Mouse (Mus musculus): Measurements from ENCODE around the gene Miga2.
A peak's percentile ranks its signal among the peaks of the same experiment; 100 is the strongest.

Miga2 gene

GRCm38 (mm10) chr2:30363773-30364650, at the start of gene Miga2:
TSS of gene Miga2 (plus strand) at chr2:30364233.
- peak; percentile 100 for DNase-seq (ENCODE audit: low read depth, low spot score)

- DNase-seq (ENCODE audit: low read depth, low spot score), result peak; percentile 46
These were observed 47.9 kb upstream of the Miga2 start for GRCm38 (mm10) chr2:30316136-30316535.

DNA sequence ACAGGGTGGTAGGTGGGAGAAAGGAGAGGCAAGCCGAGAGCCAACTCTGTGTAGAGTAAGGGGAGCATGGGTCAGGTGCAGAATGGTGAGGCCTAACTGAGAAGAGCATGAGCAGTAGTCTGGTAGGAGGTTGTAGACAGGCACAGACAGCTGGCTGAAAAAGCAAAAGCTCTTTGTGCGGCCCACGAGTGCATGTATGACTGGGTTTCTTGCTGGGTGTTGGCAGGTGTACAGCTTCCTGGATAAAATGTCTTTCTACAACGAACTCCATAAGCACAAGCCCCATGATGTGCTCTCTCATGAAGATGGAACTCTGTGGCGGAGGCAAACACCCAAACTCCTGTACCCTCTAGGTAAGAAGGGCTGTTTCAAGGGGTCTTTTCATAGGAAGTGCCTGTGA, 47.1 kb upstream of the Miga2 start:
- DNase-seq (ENCODE audit: low read depth, low spot score), result no peak

DNA sequence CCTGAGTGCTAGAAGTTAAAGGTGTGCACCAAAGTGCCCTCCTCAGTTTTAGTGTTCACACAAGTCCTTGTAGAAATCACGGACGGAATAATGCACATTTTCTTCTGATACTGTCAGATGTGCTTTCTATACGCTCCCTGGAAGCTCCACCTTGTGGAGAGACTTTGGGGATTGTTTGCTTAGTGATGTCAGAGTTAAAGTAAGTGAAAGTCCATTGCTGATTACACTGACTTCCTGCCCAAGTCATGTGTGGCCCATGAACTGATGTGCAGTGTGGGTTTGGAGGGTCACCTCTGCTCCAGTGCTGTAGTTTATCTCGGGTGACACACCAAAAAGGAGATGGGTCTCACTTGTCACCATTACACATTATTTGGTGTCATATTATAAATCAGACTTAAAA, 44.8 kb upstream of the Miga2 start:
- DNase-seq (ENCODE audit: low read depth, low spot score), result no peak

- DNase-seq (ENCODE audit: low read depth, low spot score), result no peak
These were observed 40.9 kb upstream of the Miga2 start for GRCm38 (mm10) chr2:30323111-30323510.

DNA sequence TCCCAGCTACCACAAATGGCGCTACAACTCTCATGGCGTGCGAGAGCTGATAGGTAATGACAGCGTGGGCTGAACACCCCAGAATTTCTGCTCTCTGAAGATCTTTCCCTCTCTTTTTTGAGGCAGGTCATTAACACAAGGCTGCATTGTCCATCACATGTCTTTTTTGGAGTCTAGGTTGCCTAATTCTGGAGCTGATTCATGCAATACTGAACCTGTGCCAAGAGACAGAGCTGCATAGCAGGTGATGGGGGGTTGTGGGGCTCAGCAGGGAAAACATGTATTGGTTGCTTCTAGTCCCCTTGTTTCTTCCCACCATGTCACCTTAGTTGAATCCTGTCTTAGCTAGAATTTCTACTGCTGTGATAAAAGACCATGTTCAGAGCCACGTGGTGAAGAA, 38.7 kb upstream of the Miga2 start:
- no peak for DNase-seq (ENCODE audit: low read depth, low spot score)

DNA sequence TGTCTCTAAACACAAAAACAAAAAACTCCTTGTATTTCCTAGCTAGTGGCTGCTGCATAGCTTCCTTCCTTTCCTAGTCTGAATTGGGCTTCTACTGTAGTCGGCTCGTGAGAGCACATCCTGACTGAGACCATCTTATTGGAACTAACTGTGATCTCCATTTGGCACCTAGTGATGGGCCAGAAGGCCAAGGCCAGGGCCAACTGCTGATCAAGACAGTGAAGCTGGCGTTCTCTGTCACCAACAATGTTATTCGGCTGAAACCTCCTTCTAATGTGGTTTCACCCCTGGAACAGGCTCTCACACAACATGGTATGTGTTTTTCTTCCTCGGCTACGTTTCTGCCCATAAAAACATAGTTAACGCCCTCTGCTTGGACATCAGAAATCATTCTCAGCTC, 36.8 kb upstream of the Miga2 start:
- DNase-seq (ENCODE audit: low read depth, low spot score), result no peak

DNA sequence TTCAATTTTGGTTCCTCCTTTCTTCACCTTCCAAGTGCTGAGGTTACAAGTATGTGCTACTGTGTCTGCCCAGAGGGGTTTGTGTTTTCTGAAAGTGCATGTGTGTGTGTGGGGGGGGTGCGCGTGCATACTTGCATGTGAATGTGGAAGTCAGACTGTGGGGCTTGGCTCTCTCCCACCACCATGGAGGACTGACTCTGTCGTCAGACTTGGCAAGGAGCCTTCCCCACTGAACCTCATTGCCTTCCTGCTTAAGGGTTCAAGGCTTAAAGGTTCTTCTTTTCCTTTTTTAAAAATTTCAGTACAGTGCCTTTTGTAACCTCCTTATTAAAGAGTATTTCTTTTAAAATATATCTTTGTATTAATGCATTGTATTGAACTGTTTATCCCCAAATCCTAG, 35.2 kb upstream of the Miga2 start:
- DNase-seq (ENCODE audit: low read depth, low spot score), result no peak

GRCm38 (mm10) chr2:30335324-30335723, 28.7 kb upstream of the Miga2 start:
- peak; percentile 90 for DNase-seq (ENCODE audit: low read depth, low spot score)

DNA sequence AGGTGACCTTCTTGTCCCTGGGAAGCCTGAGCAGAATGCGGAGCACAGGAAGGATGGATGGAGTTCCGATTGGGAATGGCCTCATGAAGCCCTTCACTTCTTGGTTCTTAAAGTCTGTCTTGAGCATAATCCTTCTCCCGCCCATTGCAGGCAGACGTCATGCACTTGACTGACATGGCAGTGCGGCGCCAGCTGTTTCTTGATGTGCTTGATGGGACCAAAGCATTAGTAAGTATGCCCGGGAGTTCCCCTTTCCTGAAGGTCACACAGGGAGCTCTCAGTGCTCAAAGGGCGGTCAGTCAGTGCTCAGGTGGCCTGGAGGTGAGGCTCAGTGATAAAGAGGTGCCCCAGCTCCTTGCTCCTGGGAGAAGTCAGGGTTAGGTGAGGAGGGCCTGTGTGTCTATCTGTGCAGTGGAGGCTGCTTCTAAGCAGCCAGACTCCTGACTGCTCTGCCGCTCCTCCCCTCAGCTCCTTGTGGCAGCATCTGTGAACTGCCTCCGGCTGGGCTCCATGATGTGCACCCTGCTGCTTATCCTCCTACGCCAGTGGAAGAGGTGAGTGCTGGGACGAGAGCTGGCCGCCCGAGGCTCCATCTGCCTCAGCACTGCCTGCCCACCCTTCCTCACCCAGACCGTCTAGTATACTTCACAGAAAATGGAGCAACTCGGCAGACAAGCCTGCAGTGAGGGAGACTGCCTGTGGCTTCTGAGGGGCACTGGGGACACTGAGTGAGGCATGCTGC, 27.7 kb upstream of the Miga2 start:
- DNase-seq (ENCODE audit: low read depth, low spot score), result peak; percentile 75

GRCm38 (mm10) chr2:30337179-30337578, 26.9 kb upstream of the Miga2 start:
- DNase-seq (ENCODE audit: low read depth, low spot score), result no peak

DNA sequence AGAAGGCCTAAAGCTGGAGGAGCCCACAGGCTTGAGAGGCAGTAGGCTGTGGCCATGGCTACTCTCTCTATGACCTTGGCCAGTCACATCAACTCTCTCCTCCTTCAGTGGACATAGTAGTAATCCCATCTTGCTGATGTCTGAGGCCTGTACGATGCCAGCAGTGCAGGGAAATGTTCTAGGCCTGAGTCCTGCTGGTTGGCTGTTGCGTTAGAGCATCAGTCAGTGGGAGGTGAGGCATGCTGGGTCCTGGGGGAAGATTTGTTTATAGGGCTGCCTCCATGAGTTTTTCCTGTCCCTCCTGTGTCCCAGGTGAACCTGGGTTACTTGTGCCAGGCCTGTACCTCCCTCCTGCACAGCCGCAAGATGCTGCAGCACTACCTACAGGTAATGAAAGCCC, 22.0 kb upstream of the Miga2 start:
- no peak for DNase-seq (ENCODE audit: low read depth, low spot score)

DNA sequence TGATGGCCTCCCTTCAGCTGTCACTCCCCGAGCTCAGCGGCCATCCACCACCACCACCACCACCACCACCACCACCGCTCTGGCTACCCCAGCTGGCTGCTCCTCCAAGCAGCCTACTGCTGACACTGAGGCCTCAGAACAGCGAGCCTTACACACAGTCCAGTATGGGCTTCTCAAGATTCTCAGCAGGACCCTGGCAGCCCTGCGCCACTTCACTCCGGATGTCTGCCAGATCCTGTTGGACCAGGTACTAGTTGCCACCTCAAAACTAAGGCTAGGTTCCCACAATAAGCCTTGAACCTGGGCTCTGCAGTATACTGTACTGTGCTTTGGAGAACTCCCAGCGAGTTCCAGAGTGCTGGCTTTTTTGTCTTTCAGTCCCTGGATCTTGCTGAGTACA, 21.5 kb upstream of the Miga2 start:
- DNase-seq (ENCODE audit: low read depth, low spot score), result no peak

DNA sequence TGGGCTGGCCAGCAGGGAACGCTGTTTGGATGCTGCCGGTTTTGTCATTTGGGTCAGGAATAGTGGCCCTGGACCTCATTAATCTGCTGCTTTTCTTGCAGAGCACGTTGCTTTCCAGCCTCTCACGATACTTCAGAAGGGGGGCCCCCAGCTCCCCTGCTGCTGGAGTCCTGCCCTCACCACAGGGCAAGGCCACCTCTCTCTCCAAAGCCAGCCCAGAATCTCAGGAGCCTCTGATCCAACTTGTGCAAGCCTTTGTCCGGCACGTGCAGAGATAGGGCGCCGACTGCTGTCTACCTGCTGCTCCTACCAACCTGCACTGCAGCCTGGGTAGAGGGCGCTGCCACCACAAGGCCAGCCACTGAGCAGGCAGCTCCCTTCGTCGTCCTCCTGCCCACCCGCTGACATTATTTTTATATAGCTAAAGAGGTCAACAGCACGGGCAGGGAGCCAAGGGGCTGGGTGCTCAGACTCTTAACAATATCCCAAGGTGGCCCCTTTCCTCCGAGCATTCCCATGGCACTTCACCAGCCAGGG, 20.4 kb upstream of the Miga2 start:
- DNase-seq (ENCODE audit: low read depth, low spot score), result no peak

- no peak for DNase-seq (ENCODE audit: low read depth, low spot score)
These were observed 17.9 kb upstream of the Miga2 start for GRCm38 (mm10) chr2:30345971-30346676.

DNA sequence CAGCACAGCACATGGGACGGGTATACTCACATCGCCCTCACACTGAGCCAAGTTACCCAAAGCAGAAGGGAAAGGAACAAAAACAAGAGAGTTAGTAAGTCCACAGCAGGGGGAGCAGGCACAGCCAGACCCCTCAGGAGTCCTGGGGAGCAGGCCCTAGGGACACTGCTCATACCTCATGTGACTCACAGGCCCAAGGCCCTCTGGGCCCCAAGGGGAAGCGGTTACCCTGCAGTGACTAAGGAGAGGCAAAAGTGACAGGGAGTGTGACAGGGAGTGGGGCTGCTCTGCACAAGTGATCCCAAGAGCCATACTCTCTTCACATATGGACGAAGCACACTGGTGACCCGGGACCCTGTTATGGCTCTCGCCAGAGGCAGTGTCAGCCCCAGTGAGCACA, 14.8 kb upstream of the Miga2 start:
- DNase-seq (ENCODE audit: low read depth, low spot score), result no peak

DNA sequence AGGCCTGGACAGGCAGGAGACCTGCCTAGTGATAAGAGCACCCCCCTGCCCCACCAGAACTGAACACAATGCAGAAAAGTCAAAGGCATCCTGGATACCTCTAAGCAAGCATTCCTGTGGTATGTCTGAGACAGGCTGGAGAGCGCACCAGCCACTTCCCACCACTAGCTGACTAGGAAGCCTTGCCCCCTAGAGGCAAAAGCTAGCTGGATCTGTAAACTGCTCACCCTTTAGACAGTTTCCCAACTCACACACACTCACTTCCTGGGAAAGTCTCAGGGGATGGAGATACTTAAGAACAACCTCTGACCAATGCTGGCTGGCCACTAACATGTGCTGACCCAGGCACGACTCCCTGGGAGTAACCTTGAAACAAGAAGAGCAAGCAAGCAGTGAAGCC, 12.9 kb upstream of the Miga2 start:
- DNase-seq (ENCODE audit: low read depth, low spot score), result peak; percentile 65

DNA sequence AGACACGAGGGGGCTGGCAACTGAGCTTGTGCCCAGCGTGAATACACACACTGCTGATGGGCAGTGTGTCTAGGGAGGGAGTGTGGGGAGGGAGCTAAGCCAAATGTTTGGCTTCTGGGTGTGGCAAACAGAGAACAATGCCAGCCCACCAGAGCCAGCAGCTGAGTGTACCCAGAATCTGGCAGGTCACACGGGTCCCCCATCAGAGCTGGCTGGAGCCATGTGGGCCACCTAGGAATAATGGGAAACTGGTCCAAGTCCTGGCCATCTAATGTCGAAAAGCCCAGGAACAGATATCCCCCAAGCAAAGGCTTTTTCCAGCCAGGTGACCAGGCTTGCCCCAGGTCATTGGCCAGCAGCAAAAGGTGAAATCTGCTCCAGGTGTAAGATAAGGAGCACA, 8.2 kb upstream of the Miga2 start:
- no peak for DNase-seq (ENCODE audit: low read depth, low spot score)

- DNase-seq (ENCODE audit: low read depth, low spot score), result no peak
These were observed 7.8 kb upstream of the Miga2 start for GRCm38 (mm10) chr2:30356266-30356665.

DNA sequence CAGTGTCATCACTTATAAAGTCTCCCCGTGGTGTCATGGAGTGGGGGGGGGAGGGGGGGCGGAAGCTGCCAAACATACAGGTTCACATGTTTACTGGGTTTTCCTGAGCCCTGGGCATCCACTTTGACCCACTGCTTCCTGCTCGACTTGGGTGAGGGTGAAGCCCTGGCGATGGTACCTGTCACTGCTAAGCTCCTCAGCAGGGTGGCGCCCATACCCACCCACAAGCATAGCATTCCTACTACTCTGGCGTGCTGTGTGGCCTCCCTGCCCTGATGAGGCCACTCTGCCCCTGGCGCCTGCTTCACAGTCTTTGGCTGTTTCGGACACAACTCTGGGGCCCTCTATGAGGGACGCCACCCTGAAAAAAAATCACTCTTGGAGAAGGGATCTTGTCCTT, 7.1 kb upstream of the Miga2 start:
- DNase-seq (ENCODE audit: low read depth, low spot score), result no peak

GRCm38 (mm10) chr2:30357552-30358510, 6.2 kb upstream of the Miga2 start:
- DNase-seq (ENCODE audit: low read depth, low spot score), result no peak

All from ES-CJ7 (cell line).